Mouse (Mus musculus) spleen, postnatal 4 days (tissue): ENCODE measurements around the gene Phactr1.
"Not testable (repeated sequence)": the region's sequence is repeated elsewhere in the genome, so short reads cannot be mapped to it uniquely, and the experiment has no call there.

Experiments
- DNase-seq, 2 experiments: peaks; one replicate each; pipeline ENCODE4 v3.0.0; 2022; ENCODE audit warnings: low spot score in 2 of 2

Phactr1 gene

DNA sequence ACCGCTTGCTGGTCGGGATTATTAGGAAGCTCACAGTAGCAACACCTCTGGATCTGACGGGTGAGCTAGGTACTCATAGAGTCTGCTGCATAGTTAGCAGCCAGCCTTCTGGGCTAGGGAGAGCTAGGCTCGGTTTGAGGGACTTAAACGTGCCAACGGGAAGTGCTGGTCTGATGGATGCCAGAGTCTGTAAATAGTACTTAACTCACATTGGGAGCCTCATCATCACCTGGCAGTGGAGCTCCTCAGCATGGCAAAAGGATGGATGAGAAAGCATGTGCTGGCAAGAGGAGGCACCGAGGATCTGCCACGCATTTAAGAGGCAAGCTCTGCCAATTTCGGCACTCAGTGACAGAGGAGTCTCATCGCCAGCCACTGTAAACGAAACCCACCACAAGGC lies 247.4 kb downstream of the Phactr1 start:
- no peak for DNase-seq

DNA sequence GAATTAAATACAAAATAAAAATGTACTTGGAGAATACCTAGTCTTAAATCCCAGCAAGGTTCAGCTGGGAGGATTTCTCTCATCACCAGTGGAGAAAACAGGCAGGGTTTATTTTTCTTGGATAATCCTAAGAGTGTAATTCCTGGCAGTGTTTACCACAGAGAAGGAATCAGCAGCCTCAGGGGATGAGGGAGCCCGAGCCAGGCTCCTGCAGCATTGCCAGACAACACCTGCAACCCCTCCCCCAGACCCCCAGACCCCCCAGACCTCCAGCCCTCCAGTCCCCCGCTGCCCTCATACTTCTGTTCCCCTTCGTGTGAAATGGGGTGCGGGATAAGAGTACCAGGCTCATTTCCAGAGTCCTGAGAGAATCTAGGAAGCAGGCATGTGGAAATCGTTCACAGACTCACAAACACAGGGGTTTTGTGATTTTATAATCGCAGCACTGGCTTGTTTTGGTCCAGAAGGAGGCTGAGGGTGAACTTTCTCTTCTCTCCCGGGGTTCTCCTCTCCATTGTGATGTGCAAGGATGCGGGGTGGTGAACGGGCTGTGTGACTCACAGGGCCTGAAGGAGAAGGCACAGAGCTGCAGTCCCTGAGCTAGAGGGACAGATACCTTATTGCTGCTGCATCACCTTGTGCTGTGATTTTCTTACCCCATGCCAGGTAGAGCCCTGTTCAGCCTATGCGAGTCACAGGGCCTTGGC lies 249.3 kb downstream of the Phactr1 start:
- no peak for DNase-seq

DNA sequence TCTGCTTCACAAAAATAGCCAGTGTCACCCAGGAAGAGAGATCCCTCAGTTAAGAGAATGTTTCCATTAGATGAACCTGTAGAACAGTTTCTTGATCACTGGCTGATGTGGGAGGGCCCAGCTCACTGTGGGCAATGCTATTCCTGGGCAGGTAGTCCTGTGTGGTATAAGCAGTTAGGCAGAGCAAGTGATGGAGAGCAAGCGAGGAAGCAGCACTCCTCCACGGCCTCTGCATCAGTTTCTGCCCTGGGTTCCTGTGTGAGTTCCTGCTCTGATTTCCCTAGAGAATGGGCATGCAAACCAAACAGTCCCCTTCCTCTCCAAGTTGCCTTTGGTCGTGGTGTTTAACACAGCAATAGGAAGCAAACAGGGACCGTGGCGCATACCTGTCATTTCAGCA lies 251.6 kb downstream of the Phactr1 start:
- no peak for DNase-seq

DNA sequence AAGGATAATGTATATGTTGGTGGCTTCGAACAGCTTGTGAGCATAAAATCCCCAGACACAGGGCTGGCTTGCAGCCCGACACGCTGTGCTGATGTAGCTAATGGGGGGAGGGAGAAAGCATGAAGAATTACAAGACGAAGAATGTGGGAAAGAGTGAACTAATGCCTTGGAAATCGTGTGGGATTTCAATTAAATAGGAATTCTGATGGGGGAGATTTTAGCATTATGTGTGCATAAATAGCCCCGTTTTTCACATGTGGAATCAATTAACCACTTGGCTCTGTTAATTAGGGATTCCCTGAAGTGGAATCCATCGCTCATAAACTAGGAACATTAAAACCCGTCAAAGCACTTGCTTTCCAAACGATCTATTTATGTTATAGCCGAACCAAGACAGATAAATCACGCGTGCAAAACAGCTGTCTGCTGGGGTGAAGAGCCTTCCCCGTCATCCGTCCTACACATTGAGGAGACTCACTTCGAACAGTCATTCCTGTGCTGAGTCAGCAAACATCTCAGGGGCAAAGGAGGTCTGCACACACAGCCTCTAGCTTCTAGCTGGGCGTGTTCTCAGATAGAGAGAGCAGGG lies 254.2 kb downstream of the Phactr1 start:
- no peak for DNase-seq

DNA sequence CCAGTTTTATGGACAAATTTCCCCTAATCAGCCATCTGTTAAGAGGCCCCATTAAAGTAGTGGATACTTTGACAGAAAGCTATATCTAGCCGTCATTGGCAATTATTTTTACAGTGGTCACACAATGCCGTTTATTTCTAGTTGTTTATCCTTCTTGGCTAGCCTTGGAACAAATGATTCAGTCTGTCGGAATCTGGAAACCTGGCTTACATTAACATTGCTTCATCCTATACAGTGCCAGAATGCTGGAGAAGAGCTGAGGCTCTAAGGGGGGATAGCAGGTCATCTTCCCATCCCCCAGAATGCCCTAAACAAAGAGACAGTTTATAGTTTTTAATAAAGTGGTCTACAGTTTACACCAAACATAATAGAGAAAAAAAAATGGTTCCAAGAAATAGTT lies 257.4 kb downstream of the Phactr1 start:
- no peak for DNase-seq

DNA sequence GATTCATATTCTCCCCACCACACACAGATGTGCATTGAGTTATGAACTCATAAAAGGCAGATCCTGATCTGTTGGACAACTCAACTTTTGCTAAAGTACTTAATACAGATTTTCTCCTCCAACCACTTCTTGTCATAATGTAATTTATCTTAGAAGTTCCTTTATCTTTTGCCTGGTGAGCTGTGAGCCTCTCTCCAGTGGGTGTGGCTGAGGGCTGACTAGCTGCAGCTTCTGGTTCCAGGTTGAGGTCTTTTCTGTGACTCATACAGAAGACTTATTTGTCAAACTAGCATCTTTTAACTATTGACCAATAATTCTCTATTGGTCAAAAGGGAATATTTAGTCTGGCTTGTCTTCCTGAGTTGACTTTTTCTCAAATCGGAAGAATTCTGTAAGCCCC lies 257.9 kb downstream of the Phactr1 start:
- no peak for DNase-seq

DNA sequence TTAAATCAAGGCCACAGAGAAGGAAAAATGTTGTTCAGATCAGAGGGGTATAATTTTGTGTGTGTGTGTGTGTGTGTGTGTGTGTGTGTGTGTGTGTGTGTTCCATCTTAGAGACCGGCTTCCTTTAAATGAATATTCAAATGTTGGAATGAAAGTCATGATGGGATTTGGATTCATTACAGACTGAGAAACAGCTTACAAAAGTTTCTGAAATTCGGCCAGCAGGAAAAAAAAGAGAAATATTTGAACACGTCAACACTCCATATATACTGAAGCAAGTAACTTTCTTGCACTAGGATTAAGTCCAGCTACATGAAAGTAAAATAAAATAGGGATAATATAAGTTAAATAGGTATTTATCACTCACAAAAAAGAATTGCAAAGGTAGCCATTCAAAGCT lies 259.8 kb downstream of the Phactr1 start:
- no peak for DNase-seq

DNA sequence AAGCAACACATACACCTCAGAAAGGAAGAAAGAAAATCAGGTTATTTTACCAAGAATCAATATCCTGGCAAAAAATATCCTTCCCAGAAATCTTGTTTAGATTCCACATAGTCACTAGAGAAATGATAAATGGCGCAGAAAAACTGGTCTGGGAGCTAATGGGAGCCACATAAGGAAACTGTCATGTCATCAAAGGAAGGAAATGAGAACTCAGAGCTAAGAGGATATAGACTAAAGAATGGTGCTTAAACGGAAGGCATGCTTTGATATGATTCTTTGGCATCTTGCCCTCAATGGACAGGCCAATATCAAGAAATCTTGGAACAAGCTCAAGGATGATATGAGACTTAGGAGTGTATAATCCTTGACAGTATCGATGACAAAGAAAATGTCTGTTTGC lies 263.7 kb downstream of the Phactr1 start:
- no peak for DNase-seq

DNA sequence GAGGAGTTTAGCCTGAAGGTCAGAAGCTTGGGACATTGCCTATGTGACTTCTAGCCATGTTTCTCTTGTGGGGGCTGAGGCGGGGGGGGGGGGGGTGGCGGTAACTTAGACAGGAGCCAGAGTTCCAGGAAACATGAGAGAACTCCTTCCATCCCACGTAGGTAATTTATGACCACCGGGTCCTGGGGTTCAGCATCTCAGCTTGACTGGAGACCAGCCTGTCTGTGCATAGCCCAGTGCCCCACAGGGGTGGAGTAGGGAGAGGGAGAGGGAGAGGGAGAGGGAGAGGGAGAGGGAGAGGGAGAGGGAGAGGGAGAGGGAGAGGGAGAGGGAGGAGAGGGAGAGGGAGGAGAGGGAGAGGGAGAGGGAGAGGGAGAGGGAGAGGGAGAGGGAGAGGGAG lies 264.8 kb downstream of the Phactr1 start:
- not testable (repeated sequence) for DNase-seq

DNA sequence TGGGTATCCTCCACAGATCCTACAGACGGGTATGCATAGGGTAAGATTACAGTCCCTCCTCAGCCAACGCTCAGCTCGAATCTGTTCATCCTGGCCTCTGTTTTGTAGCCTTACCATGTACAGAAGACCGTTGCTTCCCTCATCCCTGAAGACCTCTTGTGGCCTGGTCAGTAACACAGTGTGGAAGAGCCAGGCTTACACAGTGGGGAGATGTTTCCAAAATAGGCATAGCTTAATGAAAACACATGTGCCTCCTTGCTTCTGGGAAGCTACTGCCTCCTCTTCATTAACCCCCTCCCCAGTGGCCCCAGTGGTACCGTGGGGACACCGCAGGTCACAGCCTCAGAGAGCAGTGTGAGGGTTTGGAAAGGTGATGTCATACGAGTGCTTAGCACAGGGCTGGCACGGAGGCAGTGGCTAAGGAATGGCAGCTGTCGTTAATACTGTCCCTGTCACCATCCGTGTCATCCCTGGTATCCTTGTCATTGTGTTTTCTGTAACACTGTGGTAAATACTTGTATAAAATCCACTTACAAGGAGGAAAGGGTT lies 268.4 kb downstream of the Phactr1 start:
- no peak for DNase-seq

DNA sequence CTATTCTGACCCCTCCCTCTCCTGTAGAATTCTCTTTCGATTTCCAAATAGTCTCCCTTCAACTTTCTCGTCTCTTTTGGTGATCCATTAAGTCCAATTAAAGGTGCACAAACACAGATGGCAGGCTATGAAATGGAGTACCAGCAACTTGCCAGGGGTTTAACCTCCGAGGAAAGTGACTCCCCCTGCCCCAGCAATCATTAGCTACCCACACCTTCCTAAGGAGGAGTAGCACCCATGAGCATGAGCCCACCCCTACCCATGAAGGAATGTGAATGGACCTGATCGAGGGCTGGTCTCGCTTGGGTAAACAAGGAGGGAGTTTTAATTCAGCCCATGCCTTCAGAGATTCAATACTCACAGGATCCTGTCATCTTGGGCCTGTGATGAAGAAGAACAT lies 268.9 kb downstream of the Phactr1 start:
- no peak for DNase-seq

DNA sequence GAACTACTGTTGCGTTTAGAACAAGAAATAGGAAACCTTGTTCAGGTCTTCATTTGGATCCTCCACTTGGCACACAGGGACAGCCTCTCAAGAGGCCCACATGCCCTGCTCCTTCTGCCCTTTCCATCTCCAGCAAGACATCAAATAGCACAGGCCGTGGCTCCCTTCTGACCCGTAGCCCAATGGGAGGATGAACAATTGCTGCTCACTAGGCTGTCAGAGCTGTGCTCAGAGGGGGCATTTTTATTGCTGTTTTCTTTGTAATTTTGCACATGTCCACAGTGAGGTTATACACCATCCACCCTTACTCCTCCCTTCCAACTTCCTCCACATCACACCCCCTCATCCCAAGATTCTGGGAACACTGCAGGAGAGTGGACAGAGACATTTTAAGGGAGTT lies 269.6 kb downstream of the Phactr1 start:
- no peak for DNase-seq

DNA sequence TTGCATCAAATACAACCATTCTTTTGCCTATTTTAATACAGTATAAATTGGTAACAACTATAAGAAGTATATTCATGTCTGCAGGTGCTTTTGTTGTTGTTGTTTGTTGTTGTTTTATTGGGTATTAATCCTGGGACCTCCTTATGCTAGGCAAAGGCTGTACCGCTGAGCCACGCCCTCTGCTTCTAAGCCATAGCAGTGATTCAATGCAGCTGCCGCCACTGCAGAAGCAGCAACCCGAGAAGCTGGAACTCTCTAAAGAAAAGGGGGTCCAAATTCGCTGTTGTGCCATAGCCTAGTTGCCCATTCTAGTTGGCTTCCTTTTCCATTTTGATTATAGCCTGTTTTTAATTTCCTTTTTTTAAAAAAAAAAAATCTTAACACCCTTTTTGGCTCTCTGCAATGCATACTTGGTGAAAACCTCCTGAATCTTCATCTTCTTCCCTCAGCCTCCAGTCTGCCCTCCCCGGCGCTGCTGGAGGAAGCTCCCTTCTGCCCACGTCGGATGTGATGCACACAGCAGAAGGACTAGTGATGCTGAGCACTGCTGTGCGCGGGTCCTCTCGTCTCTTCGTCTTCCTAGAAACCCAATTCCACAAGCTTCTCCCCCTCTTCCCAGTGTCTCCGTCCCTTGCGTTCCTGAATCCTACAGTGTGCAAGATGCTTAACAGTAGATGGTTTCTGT lies 271.8 kb downstream of the Phactr1 start:
- no peak for DNase-seq

DNA sequence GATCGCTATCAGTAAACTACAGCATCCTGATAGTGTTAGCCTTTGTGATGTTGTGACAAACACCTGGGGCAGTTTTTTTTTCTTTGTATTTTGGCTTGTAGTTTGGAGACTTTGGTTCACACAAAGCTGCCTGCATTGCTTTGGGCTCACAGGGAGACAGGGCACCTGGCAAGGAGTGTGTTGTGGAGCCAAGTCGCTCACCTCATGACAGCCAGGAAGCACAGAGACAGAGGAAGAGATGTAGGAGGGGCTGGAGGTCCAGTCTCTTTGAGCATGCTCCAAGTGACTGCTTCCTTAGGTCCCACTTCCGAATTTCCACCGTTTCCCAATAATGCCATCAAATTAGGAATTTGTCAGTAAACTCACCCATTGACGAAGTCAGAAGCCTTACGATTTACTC lies 272.6 kb downstream of the Phactr1 start:
- no peak for DNase-seq

DNA sequence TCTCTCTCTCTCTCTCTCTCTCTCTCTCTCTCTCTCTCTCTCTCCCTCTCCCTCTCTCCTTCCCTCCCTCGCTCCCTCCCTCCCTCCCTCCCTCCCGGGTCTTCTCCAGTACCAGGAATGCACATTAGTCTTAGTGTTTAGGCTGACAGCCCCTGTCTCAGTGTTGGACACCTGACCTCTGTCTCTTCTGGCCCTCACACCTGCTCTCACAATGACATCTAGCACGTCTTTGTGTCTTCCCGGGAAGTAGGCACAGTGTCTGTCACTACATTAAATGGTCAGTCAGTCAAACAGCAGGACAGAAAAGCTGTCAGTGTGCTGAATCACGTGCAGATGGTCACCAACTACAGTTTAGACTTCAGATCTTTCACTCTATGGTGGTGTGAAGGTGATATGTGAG lies 273.7 kb downstream of the Phactr1 start:
- DNase-seq: no peak

DNA sequence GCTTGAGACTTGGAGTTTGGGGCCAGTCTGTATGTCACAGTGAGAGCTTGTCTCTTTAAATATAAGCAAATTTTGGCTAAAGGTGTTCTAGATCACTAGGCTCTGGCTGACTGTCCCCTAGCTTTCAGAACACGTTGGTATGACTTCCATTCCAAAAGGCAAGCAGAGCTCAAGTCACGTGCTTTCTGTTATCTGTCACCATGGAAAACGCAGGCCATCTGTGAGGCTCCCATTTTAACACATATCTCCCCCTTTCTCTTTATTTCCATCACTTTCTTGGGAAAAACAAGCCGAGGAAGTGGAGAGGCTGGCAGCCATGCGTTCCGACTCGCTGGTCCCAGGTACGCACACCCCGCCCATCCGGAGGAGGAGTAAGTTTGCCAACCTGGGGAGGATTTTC lies 275.9 kb downstream of the Phactr1 start:
- DNase-seq: no peak

DNA sequence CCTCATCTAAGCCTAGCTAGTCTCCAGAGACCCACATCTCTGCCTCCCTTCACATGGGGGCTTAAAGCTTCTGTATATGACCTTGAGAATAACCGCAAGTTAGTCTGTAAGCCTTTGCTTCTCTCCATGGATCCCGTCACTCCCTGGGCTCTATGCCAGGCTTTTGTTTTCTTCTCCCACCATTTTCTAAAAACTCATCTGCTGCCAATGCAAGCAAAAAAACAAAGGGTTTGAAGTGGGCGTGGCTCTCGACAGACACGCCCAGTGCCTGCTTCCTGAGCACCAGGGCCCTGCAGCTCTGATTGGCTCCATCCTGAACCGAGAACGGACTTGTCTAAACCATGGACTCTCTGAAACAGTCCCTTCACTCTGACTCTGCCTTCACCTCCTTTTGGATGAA lies 277.4 kb downstream of the Phactr1 start:
- no peak for DNase-seq

DNA sequence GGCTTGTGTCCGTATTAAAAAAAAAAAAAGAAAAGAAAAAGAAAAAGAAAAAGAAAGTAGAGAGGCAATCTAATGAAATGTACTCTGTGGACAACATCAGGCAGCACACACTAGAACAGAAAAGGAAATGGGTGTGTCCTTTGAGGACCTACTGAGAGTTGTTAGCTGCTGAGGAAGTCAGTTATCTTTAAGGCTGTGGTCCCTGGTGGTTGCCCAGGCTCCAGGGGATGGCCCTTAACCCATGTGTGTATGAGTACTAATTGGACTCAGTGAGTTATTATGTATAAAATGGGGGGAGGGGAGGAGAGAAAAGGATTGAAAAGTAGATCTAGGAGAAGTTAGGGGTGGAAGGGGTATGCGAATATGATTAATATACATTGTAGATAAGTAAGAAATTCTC lies 278.4 kb downstream of the Phactr1 start:
- DNase-seq: no peak

DNA sequence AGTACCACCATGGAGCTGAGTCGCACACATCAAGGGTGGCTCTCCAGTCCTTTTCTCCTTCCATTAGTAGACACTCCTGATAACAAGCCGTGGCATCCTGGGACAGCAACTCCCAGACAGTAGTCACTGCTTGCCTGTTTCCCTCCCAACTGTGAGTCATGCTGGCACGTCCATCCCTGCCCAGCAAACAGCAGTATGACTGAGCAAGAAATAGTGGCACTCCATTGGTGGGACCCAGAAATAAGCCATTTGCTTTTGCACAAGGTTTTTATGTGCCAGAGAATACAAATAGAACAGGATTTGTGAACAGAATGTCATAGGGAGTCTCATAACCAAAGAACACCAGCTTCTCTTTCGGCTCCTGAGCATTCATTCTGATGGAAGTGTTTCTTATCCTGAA lies 281.1 kb downstream of the Phactr1 start:
- DNase-seq: no peak

DNA sequence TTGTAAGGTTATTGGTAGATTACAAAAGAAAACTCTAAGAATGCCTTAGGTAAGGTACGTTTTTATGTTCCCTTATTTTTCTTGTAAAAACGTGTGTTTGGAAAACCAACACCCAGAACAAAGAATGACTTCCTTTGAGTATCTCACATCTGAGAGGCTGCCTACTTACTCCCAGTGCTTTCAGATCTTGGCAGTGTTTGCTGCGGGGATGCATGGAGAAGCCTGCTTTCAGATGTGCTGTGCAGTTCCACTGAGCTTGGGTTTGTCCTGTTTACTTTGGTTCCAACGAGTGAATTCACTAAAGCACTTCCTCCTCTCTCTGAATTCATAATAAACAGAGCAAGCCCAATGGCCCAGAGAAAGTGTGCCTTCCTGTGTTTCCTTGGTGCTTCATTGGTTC lies 288.1 kb downstream of the Phactr1 start:
- no peak for DNase-seq

DNA sequence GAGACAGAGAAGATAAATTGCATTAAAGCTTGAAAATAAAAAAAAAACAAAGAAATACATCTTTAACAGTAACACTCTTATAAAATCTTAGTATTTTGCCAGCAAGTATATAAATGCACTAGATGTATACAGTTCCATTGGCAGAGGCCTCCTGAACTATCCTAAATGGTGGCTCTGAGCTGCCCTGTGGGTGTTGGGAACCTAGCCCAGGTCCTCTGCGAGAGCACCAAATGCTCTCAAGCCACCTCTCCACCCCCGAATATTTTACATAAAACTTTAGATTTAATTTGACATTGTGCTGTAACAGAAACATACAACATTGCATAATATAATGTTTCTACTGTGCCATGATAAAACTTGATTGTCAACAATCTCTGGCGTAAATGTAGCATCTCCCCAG lies 293.1 kb downstream of the Phactr1 start:
- DNase-seq: no peak

DNA sequence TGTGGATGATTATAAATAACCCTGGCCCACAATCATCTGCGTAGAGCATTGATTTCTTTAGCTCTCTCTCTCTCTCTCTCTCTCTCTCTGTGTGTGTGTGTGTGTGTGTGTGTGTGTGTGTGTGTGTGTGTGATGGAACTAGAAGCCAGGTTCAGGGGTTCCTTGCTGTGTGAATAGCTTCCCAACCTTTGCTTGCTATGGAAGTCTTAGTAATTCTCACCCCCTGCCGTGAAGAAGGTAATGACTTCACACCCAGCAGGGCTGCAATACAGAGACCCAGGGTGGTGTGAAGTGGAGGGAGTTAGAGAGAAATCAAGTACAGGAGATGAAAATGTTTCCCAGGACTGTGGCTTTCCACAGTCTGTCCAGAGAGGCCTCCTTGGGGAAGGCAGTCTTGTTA lies 293.5 kb downstream of the Phactr1 start:
- no peak for DNase-seq

DNA sequence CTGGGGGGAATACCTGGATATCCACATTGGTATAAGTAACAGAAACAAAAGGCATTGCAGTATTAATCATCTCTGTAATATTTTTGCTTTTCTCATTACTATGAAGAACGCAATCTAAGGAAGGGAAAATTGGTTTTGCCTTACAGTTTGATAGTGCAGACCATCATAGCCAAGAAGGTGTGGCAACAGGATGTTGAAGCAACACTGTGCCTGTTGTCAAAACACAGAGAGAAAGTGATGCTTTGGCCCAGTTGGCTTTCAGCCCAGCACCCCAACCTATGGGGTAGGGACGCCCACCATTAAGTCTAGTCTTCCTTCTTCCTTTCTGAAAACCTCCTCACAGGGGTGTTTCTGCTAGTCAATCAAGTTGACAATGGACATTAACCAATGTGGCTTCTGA lies 294.1 kb downstream of the Phactr1 start:
- DNase-seq: no peak
